Mouse (Mus musculus) liver, adult 2 months (tissue): ENCODE measurements around the gene Hspb9. TPM values are rescaled to one million over a fixed set of nuclear protein-coding genes. Genes with fewer than 3 reads are reported as not detected.

ENCODE experiments used
- DNase-seq: peaks from one replicate; pipeline ENCODE4 v3.0.0-alpha.2; 2011; ENCODE audit warnings: low read depth, low spot score; ENCODE audit errors: extremely low read depth
- H3K27ac ChIP-seq: fragments of 200-500 bp; replicated peaks from 2 replicates; pipeline ENCODE4 v1.5.1; 2012; ENCODE audit warnings: low read depth, mild to moderate bottlenecking, control low read depth, inconsistent platforms, low read length; ENCODE audit not compliant: insufficient read depth
- H3K27me3 ChIP-seq: fragments of 200-500 bp; 2 replicates; pipeline ENCODE4 v1.6.1; 2012; ENCODE audit warnings: mild to moderate bottlenecking, moderate library complexity, low read length, inconsistent platforms; ENCODE audit not compliant: control insufficient read depth, insufficient read depth
- H3K36me3 ChIP-seq: fragments of 200-500 bp; 2 replicates; pipeline ENCODE4 v1.6.1; 2012; ENCODE audit warnings: low read length, inconsistent platforms; ENCODE audit not compliant: control insufficient read depth, insufficient read depth
- H3K4me1 ChIP-seq: fragments of 200-500 bp; 2 replicates; pipeline ENCODE4 v1.6.1; 2011; ENCODE audit warnings: low read length; ENCODE audit not compliant: control insufficient read depth, insufficient read depth
- H3K4me3 ChIP-seq: fragments of 200-500 bp; 2 replicates; pipeline ENCODE4 v1.5.1; 2011; ENCODE audit warnings: low read depth, mild to moderate bottlenecking, control low read depth, low read length, moderate library complexity; ENCODE audit not compliant: insufficient read depth
- H3K79me2 ChIP-seq: fragments of 200-500 bp; 2 replicates; pipeline ENCODE4 v1.6.1; 2012; ENCODE audit warnings: inconsistent platforms, mild to moderate bottlenecking, low read length, moderate library complexity; ENCODE audit not compliant: control insufficient read depth, insufficient read depth
- H3K9ac ChIP-seq: fragments of 200-500 bp; 2 replicates; pipeline ENCODE4 v1.6.1; 2012; ENCODE audit warnings: low read depth, mild to moderate bottlenecking, control low read depth, inconsistent platforms, low read length
- CTCF ChIP-seq: fragments of 200-500 bp; IDR thresholded peaks from 2 replicates; pipeline ENCODE4 v1.5.1; 2011; ENCODE audit warnings: low read depth, low read length, control low read depth
- POLR2A ChIP-seq: fragments of 200-500 bp; IDR thresholded peaks from 2 replicates; pipeline ENCODE4 v1.6.1; 2011; ENCODE audit warnings: low read length, control low read depth; ENCODE audit not compliant: insufficient read depth; ENCODE audit errors: extremely low read depth
- WGBS: fragments of 180-500 bp; shearing (Covaris S2); methylation state at CpG from one replicate; pipeline ENCODE4 v1.1.7; 2018; 5-methylcytosine and 5-hydroxymethylcytosine counted together
- polyA plus RNA-seq: library from polyadenylated mRNA; depleted of rRNA; stranded (reverse); fragments of >200 nt; gene quantifications from 2 replicates; pipeline ENCODE4 v1.2.3, GENCODE M21; 2012
- total RNA-seq: library from RNA; depleted of rRNA; stranded (reverse); fragments of >200 nt; gene quantifications from 2 replicates; pipeline ENCODE4 v1.2.3, GENCODE M21; 2014

Hspb9 gene
- total and polyA plus RNA-seq, 2 experiments: not detected

DNA sequence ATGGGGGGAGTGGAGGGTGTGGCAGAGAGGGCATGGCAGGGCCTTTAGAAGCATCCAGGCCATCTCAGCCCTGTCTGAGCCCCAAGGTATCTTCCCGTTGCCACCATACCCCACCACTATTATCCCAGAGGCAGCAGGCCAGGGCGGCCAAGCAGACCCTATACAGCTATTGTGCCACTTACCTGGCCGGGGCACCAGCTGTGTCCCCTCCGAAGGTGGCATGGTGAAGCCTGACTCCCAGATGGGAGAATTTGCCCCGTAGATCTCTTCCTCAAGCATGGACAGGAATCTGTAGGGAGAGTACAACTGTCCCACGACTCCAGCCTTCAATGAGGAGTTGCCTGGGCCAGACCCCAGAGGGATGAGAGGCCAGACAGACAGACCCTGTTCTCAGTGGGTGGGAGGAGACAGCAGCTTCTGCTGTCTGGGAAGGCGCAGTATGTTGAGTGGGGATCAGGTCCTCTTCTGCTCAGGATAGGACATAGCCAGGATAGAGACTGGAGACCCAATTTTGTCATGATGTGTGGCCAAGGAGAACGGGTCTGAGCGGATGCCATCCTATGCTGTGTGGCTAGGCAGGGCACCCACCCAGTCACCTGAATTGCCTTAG is 4.3 kb upstream of the Hspb9 start:
- Histone ChIP-seq H3K9ac (no peak overlapping the region), H3K4me3 (no peak overlapping the region), H3K79me2 (peaks cover 7% of the 10 kb centered on the region; the same call in 1 of the 2 replicates), H3K4me1 (peaks cover 7% of the 10 kb centered on the region), H3K36me3 (peaks cover 3% of the 10 kb centered on the region; the same call in 1 of the 2 replicates), H3K27ac (no peak overlapping the region), H3K27me3 (no peaks in the 10 kb centered on the region)
- no peak for DNase-seq
- 96% methylated on average over 9 of the region's 9 CpGs for WGBS
- TF ChIP-seq CTCF (no peak), POLR2A (no peak)

DNA sequence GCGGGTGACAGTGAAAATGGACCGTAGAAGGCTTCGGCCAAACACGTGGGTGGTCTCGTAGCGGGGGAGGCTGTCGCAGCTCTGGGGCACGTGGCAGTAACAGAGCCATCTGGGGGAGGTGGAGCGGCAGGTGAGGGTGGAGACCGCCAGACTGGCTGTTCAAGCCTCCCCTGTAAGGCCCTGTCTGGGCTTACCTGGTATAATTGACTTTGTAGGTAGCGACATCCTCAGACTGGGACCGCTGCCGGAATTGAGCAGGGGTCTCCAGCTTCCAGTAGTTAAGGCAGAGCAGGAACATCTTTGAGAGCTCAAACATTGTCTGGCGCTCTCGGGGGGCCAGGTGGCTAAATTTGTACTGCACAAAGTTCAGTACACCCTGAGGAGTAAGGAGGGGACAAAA is 3.1 kb upstream of the Hspb9 start:
- Histone ChIP-seq H3K9ac (no peak overlapping the region), H3K79me2 (peaks cover 7% of the 10 kb centered on the region; the same call in 1 of the 2 replicates), H3K36me3 (peaks cover 4% of the 10 kb centered on the region; the same call in 1 of the 2 replicates), H3K4me1 (peaks cover 5% of the 10 kb centered on the region), H3K27me3 (no peaks in the 10 kb centered on the region), H3K4me3 (no peak overlapping the region), H3K27ac (no peak overlapping the region)
- 97% methylated on average over 15 of the region's 15 CpGs for WGBS
- TF ChIP-seq POLR2A: no peak
- TF ChIP-seq CTCF: no peak
- DNase-seq: no peak

DNA sequence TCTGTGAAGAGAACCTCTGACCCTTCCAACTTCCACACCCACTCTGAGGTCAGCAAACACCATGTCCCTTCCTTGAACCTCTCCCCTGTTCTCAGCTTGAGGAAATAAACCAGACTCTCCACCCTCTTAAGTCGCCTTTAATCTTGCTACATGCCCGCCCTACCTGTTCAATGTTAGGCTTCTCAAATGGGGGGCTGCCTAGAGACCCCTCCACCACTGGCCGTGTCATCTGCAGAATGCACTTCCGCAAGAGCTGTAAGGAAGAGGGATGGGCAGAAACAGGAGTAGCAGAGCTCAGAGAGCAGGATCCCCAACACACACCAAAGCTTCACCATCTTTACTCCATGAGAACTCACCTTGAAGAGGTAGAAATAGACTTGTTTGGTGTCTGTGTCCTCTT is 2.7 kb upstream of the Hspb9 start:
- Histone ChIP-seq H3K4me1 (peaks cover 5% of the 10 kb centered on the region), H3K36me3 (peaks cover 5% of the 10 kb centered on the region; the same call in 1 of the 2 replicates), H3K4me3 (no peak overlapping the region), H3K9ac (no peak overlapping the region), H3K27me3 (no peaks in the 10 kb centered on the region), H3K79me2 (peaks cover 7% of the 10 kb centered on the region; the same call in 1 of the 2 replicates), H3K27ac (no peak overlapping the region)
- TF ChIP-seq CTCF: no peak
- no peak for TF ChIP-seq POLR2A
- no peak for DNase-seq
- 90% methylated on average over 4 of the region's 4 CpGs for WGBS

DNA sequence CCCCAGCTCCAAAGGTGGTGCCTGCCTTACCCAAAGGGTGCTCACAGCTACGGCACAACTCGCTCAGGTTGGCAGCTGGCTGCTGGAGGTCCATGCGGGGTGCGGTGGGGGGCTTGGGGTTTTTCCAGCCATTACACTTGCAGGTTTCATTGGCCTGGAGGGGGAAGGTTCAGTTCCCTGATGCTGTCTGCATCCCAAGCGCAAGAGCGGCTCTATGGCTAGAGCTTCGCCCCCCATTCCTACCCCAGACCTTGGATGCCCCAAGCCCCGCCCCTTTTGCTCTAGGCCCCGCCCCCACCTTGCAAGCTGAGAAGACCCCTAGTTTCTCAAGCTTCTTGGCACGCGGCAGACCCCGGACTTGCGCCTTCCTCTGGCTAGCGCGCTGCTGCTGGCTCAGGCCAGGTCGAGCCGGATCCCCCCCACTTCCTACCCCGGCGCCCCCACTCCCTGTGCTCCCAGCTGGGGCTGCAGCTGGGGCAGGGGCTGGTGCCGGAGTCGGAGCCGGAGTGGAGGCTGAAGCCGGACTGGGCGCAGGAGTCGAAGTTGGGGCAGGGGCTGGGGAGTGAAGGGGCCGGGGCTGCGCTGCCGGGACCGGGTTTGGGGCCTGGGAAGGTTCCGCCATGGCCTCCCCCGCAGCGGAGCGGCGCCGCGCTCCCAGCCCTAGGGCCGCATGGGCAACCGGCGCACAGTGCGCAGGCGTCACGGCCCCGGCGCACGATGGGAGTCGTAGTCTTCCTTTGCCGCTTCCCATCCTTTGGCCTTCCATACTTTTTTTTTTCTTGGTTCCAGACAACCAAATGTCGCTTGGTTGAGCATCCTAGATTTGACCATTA is 1.7 kb upstream of the Hspb9 start, which contains the start of gene Kat2a:
Gene Kat2a (minus strand): TSS at position 683 of the 833 bp plus-strand sequence.
- peak within 1 kb of the TSS; percentile 21 for H3K27ac ChIP-seq
- H3K36me3 ChIP-seq: peaks cover 7% of the 10 kb centered on the region; the same call in 1 of the 2 replicates
- TF ChIP-seq CTCF: no peak
- peak; percentile 60; the same call in 1 of the 2 replicates for TF ChIP-seq POLR2A
- H3K4me1 ChIP-seq: peaks cover 5% of the 10 kb centered on the region
- H3K4me3 ChIP-seq: peak within 1 kb of the TSS; percentile 88
- peak; percentile 62 for DNase-seq
- no peaks in the 10 kb centered on the region for H3K27me3 ChIP-seq
- 2% methylated on average over 48 of the region's 48 CpGs for WGBS
- H3K9ac ChIP-seq: peak within 1 kb of the TSS; percentile 82
- H3K79me2 ChIP-seq: peaks cover 7% of the 10 kb centered on the region; the same call in 1 of the 2 replicates

DNA sequence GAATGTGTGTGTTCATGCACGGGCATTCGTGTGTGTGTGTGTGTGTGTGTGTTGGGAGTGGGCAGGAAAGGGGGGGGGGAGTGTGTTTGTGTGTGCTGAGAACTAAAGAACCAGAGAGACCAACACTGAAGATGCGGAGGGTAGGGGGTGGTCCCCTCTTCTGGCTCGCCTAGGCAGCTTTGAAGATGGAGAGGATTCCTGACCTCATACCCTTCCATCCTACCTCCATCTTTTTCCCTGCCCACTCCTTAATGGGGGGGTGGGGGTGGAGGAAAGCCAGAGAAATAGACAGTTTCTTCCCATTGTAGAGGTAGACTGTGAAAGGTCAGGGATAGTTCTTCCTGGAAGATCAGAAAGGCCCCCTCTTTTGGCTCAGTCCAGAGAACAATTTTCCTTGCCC is 476 bp upstream of the Hspb9 start:
- Histone ChIP-seq H3K9ac (no peak overlapping the region), H3K36me3 (peaks cover 12% of the 10 kb centered on the region; the same call in 1 of the 2 replicates), H3K79me2 (peaks cover 7% of the 10 kb centered on the region; the same call in 1 of the 2 replicates), H3K4me3 (no peak overlapping the region), H3K27ac (peak overlapping the region; percentile 21), H3K27me3 (no peaks in the 10 kb centered on the region), H3K4me1 (peaks cover 5% of the 10 kb centered on the region)
- TF ChIP-seq POLR2A (no peak), CTCF (no peak)
- 76% methylated on average over 4 of the region's 4 CpGs for WGBS
- no peak for DNase-seq
